Mouse (Mus musculus) forebrain, embryonic 14.5 days (tissue): Measurements from ENCODE around the gene Apod. TPM values are rescaled to one million over a fixed set of nuclear protein-coding genes. Genes with fewer than 3 reads are reported as not detected.
"Not testable (repeated sequence)": the region's sequence is repeated elsewhere in the genome, so short reads cannot be mapped to it uniquely, and the experiment has no call there.

Experiments used
- ATAC-seq: fragments of 200-750 bp; cut with Nextera tagmentation; 2 replicates; pipeline ENCODE4 v1.8.0; 2017; ENCODE audit warnings: mild to moderate bottlenecking, moderate library complexity
- DNase-seq: peaks from one replicate; pipeline ENCODE4 v3.0.0-alpha.2; 2015; ENCODE audit warnings: low spot score
- H3K27ac ChIP-seq: fragments of 300-500 bp; sonication (generic); 2 replicates; pipeline ENCODE4 v1.5.1; 2014; ENCODE audit warnings: low read depth, mild to moderate bottlenecking, control low read depth, low read length, moderate library complexity
- H3K27me3 ChIP-seq: fragments of 300-500 bp; sonication (generic); replicated peaks from 2 replicates; pipeline ENCODE4 v1.6.1; 2014; ENCODE audit warnings: low read length, control low read depth, mixed read lengths; ENCODE audit not compliant: control insufficient read depth, insufficient read depth
- H3K36me3 ChIP-seq: fragments of 300-500 bp; sonication (generic); 2 replicates; pipeline ENCODE4 v1.6.1; 2014; ENCODE audit warnings: low read length, control low read depth; ENCODE audit not compliant: control insufficient read depth, insufficient read depth
- H3K4me1 ChIP-seq: fragments of 300-500 bp; sonication (generic); 2 replicates; pipeline ENCODE4 v1.6.1; 2014; ENCODE audit warnings: antibody characterized with exemption, low read length, control low read depth; ENCODE audit not compliant: control insufficient read depth, insufficient read depth
- H3K4me2 ChIP-seq: fragments of 300-500 bp; sonication (generic); 2 replicates; pipeline ENCODE4 v1.6.1; 2014; ENCODE audit warnings: mild to moderate bottlenecking, control low read depth, low read length
- H3K4me3 ChIP-seq: fragments of 300-500 bp; sonication (generic); 2 replicates; pipeline ENCODE4 v1.5.1; 2014; ENCODE audit warnings: low read depth, low read length, control low read depth
- H3K9ac ChIP-seq: fragments of 300-500 bp; sonication (generic); 2 replicates; pipeline ENCODE4 v1.6.1; 2014; ENCODE audit warnings: mild to moderate bottlenecking, low read length, control low read depth, moderate library complexity
- H3K9me3 ChIP-seq: fragments of 300-500 bp; sonication (generic); replicated peaks from 2 replicates; pipeline ENCODE4 v1.6.1; 2016; ENCODE audit warnings: low read length, control low read depth, mixed read lengths; ENCODE audit not compliant: control insufficient read depth
- WGBS: fragments of 180-500 bp; shearing (Covaris S2); extraction: QIAGEN DNeasy Blood & Tissue Kit; methylation state at CpG from one replicate; pipeline ENCODE4 v1.1.7; 2014; 5-methylcytosine and 5-hydroxymethylcytosine counted together
- polyA plus RNA-seq: library from polyadenylated mRNA; unstranded; fragments of >200 nt; fragmentation: Nextera tagmentation; extraction: Ambion mirVana; gene quantifications from 2 replicates; pipeline ENCODE4 v1.2.1, GENCODE M21; 2014

The Apod gene
- polyA plus RNA-seq, 1 experiment from 2014 or later, result 65.3 TPM

- H3K4me3 ChIP-seq, H3K27me3 ChIP-seq, H3K9ac ChIP-seq, DNase-seq, H3K9me3 ChIP-seq, H3K27ac ChIP-seq, H3K4me1 ChIP-seq, H3K4me2 ChIP-seq, H3K36me3 ChIP-seq, ATAC-seq: not testable (repeated sequence)
- 75% methylated on average over 12 of the region's 12 CpGs for WGBS
These were observed 1.9 kb upstream of the Apod start for GRCm38 (mm10) chr16:31316246-31317143.

DNA sequence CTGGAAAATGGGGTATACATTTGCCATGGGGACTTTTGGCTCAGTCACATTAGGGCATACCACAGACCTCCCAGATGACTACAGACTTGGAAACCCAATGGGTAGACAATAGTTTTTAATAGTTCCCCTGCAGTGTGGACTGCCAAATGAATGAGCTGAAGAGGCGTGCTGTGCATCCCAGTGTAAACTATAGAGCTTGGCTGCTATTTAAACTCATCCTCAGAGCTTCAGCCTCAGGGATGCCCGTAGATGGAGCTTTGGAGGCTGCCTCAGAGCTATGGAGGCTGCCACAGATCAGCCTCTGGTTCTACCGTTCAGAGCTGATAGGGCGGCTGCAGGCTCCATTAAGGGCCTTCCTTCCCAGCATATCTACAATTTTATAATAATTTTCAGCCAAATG is 686 bp upstream of the Apod start:
- no peak for ATAC-seq
- WGBS, result 68% methylated on average over 4 of the region's 4 CpGs
- no peak for DNase-seq
- Histone ChIP-seq H3K4me2 (no peak overlapping the region), H3K4me1 (no peaks in the 10 kb centered on the region), H3K36me3 (no peaks in the 10 kb centered on the region), H3K27me3 (no peaks in the 10 kb centered on the region), H3K27ac (no peak overlapping the region), H3K9me3 (no peaks in the 10 kb centered on the region), H3K4me3 (no peak overlapping the region), H3K9ac (no peak overlapping the region)

DNA sequence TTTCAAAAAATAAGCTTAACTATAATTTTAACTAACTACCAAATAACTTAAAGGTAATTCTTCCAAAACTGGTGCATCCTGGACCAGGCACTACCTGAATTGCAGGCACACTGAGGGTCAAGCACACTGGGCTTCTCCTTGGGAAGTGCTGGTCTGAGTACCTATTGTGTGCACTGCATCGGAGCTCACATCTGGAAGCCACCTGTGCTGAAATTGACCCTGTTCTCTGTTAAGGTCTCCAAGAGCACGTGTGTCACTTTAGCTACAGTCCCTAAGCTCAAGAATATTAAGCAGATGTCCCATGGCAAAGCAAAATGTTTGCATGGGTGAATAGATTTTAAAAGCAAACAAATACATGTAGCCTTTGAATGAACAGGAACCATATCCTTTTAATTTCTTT is 997 bp downstream of the Apod start:
- Histone ChIP-seq H3K27me3 (no peaks in the 10 kb centered on the region), H3K4me3 (no peak overlapping the region), H3K9ac (no peak overlapping the region), H3K4me1 (no peaks in the 10 kb centered on the region), H3K9me3 (no peaks in the 10 kb centered on the region), H3K4me2 (no peak overlapping the region), H3K36me3 (no peaks in the 10 kb centered on the region), H3K27ac (no peak overlapping the region)
- ATAC-seq, result no peak
- no peak for DNase-seq
- 80% methylated on average over 2 of the region's 2 CpGs for WGBS

DNA sequence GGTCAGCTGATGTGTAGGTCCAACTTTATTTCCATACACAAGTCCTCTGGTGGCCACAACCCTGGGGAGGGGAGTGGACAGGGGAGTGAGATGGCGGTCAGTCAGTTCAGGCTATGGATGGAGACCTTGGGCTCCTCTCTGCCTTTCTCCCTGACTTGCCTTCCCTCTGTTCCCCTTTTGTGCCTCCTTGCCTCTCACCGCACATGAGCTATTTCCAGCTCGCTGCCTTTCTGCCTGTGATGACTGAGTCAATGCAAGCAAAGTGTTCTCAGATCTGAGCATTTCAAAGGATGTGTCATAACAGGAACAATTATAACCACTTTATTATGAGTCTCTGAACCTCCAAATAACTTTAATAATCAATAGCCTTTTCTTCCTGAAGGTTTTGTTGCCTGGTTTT is 2.3 kb downstream of the Apod start:
- H3K27ac ChIP-seq, result no peak overlapping the region
- H3K4me1 ChIP-seq, result no peaks in the 10 kb centered on the region
- no peak for ATAC-seq
- H3K9ac ChIP-seq, result no peak overlapping the region
- no peak overlapping the region for H3K4me3 ChIP-seq
- no peak overlapping the region for H3K4me2 ChIP-seq
- WGBS, result 43% methylated on average over 3 of the region's 3 CpGs
- DNase-seq, result no peak
- no peaks in the 10 kb centered on the region for H3K27me3 ChIP-seq
- no peaks in the 10 kb centered on the region for H3K9me3 ChIP-seq
- H3K36me3 ChIP-seq, result no peaks in the 10 kb centered on the region

DNA sequence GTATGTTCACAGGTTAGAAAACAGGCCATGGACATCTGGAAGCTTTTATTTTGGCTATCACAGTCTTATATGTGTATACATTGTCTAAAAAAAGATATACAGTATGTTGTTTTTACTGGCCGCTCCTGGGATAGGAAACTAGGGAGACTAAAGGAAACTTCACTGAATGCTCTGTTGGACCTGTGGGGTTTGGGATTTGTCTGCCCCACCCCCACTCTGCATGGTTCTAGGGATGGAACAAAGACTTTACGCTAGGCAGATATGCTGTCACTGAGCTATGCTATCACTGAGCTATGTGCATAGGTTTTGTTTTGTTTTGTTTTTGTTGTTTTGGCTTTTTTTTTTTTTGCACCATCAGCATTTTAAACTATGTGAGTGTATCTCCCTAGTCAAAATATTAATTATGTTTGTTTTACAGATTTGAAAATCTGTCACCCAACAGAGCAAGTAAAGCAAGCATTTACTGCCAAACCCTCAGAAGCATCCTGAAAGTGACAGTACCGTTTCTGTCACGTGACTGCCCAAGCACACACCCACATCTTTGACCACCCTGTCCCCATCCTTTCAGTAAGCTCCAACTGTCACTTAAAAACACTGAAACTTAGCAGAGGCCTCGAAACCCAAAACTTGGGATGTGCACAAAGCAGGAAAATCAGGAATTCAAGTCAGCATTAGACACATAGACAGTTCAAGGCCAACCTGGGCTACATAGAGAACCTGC is 9.2 kb downstream of the Apod start:
- no peak for ATAC-seq
- WGBS, result 77% methylated on average over 5 of the region's 5 CpGs

DNA sequence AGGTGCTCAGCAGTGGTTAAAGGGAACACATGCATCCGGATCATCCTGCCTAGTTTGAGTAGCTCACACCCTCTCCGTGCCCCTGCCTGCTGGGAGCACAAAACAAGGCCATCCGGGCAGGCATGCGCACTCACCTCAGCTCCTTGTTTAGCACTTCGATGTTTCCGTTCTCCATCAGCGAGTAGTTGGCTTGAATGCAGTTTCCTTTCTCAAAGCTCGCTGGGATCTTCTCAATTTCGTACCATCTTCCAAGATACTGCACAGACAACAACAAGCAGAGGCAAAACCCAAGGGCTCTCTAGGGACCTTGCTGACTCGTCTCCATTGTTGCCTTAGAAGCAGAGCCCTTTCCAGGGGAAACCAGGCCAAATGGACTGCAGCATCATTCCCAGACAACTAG is 11.3 kb downstream of the Apod start:
- no peak for ATAC-seq

More for the DNA sequence above, 9.2 kb downstream of the Apod start:
- Histone ChIP-seq H3K4me3 (no peak overlapping the region), H3K4me1 (peaks cover 2% of the 10 kb centered on the region), H3K4me2 (no peak overlapping the region), H3K27me3 (no peaks in the 10 kb centered on the region), H3K27ac (no peak overlapping the region), H3K36me3 (no peaks in the 10 kb centered on the region), H3K9me3 (no peaks in the 10 kb centered on the region), H3K9ac (no peak overlapping the region)
- DNase-seq, result no peak

DNA sequence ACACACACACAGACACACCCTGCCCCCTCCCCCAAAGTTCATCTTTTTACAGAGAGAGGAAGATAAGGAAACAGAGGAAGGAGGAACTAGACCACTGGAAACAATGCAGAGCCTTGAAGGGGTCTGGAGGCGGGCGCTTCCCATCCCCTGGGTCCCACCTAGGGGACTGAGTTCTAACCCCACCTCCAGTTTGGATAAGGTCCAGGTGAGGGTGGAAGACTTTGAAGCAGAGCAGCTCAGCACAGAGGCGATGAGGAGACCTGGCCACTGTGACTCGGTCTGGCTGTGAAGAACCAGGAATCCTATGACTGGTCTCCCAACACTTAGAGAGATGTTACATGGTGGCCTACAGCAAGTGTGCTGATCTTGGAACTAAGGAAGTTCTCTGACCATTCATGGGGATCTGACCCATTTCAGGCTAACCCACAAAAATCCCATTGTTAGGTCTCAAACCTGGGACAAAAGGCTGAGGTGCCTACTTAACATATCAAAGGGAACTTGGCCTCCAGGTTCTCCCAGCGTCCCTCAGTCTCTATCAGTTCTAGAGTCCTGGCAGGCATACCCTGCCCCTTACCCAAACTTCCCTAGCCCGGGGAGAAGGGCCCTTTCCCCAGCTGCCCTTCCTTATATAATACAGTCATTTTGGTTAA is 13.6 kb downstream of the Apod start:
- WGBS, result 62% methylated on average over 6 of the region's 6 CpGs
- DNase-seq (no peak), ATAC-seq (no peak)
- no peak overlapping the region for H3K9ac ChIP-seq
- H3K4me3 ChIP-seq, result no peak overlapping the region
- peaks cover 8% of the 10 kb centered on the region for H3K4me1 ChIP-seq
- no peak overlapping the region for H3K27ac ChIP-seq
- no peaks in the 10 kb centered on the region for H3K36me3 ChIP-seq
- no peaks in the 10 kb centered on the region for H3K27me3 ChIP-seq
- H3K4me2 ChIP-seq, result no peak overlapping the region
- no peaks in the 10 kb centered on the region for H3K9me3 ChIP-seq

More for the DNA sequence above, 11.3 kb downstream of the Apod start:
- 77% methylated on average over 10 of the region's 10 CpGs for whole genome bisulfite sequencing
- no peak overlapping the region for H3K9ac ChIP-seq
- no peak overlapping the region for H3K4me2 ChIP-seq
- H3K4me1 ChIP-seq, result peaks cover 8% of the 10 kb centered on the region
- H3K36me3 ChIP-seq, result no peaks in the 10 kb centered on the region
- H3K9me3 ChIP-seq, result no peaks in the 10 kb centered on the region
- no peak overlapping the region for H3K27ac ChIP-seq
- no peak overlapping the region for H3K4me3 ChIP-seq
- no peak for DNase-seq
- no peaks in the 10 kb centered on the region for H3K27me3 ChIP-seq

DNA sequence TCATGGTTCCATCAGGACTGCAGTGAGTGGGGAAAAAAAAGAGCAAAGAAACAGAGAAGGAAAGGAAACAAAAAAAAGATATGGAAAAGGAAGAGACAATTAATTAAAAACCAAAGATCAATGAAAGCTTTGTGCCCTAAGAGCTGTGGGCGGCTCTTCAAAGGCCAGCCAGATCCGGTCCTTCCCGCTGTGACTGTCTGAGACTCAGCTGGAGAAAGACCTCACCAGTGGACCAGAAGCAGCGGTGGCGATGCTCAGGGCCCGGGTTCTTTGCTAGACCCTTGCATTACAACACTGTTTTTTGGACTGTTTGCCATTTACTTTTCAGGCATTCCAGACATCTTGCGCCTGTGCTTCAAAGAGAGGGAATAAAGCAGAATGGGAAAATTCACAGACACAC is 14.1 kb downstream of the Apod start:
- DNase-seq, result no peak
- H3K9ac ChIP-seq, result no peak overlapping the region
- no peak for ATAC-seq
- no peak overlapping the region for H3K27ac ChIP-seq
- no peaks in the 10 kb centered on the region for H3K9me3 ChIP-seq
- no peaks in the 10 kb centered on the region for H3K27me3 ChIP-seq
- WGBS, result 17% methylated on average over 7 of the region's 7 CpGs
- H3K4me1 ChIP-seq, result peaks cover 8% of the 10 kb centered on the region
- H3K4me3 ChIP-seq, result no peak overlapping the region
- no peak overlapping the region for H3K4me2 ChIP-seq
- H3K36me3 ChIP-seq, result no peaks in the 10 kb centered on the region
